Mouse (Mus musculus) bone marrow, adult 2 months (tissue): ENCODE results near the gene Eps8l2. TPM values are rescaled to one million over a fixed set of nuclear protein-coding genes. Genes with fewer than 3 reads are reported as not detected.

Experiments used
- H3K27ac ChIP-seq: fragments of 200-500 bp; 2 replicates; pipeline ENCODE4 v1.5.1; 2012; ENCODE audit warnings: low read depth, mild to moderate bottlenecking, control low read depth, inconsistent platforms, low read length; ENCODE audit not compliant: control insufficient read depth, poor library complexity, insufficient read depth
- H3K4me1 ChIP-seq: fragments of 200-500 bp; 2 replicates; pipeline ENCODE4 v1.6.1; 2011; ENCODE audit warnings: low read length; ENCODE audit not compliant: control insufficient read depth, insufficient read depth
- H3K4me3 ChIP-seq: fragments of 200-500 bp; replicated peaks from 2 replicates; pipeline ENCODE3; 2011; ENCODE audit warnings: mild to moderate bottlenecking, low read depth, low read length, control low read depth; ENCODE audit not compliant: control insufficient read depth
- CTCF ChIP-seq: fragments of 200-500 bp; IDR thresholded peaks from 2 replicates; pipeline ENCODE4 v1.5.1; 2011; ENCODE audit warnings: low read length, control low read depth; ENCODE audit not compliant: control insufficient read depth, insufficient read depth
- POLR2A ChIP-seq: fragments of 200-500 bp; IDR thresholded peaks from 2 replicates; pipeline ENCODE4 v1.6.1; 2011; ENCODE audit warnings: low read depth, mild to moderate bottlenecking, control low read depth, low read length, borderline replicate concordance; ENCODE audit not compliant: control insufficient read depth
- WGBS: fragments of 180-500 bp; shearing (Covaris S2); methylation state at CpG from one replicate; pipeline ENCODE4 v1.1.7; 2018; 5-methylcytosine and 5-hydroxymethylcytosine counted together
- polyA plus RNA-seq: library from polyadenylated mRNA; stranded (reverse); fragments of >200 nt; gene quantifications from 2 replicates; pipeline ENCODE4 v1.2.4, GENCODE M21; 2011; ENCODE audit warnings: low replicate concordance; ENCODE audit not compliant: missing spikeins, insufficient read depth, insufficient read length

Eps8l2 gene
- polyA plus RNA-seq, 1 experiment: 0.57 TPM

GRCm38 (mm10) chr7:141365049-141365445 lies 26.4 kb downstream of the Eps8l2 start:
- Histone ChIP-seq H3K4me1 (peaks cover 3% of the 10 kb centered on the region; the same call in 1 of the 2 replicates), H3K4me3 (no peak overlapping the region), H3K27ac (peak overlapping the region; percentile 49; the same call in 1 of the 2 replicates)
- 61% methylated on average over 3 of the region's 3 CpGs for WGBS
- TF ChIP-seq POLR2A: no peak
- TF ChIP-seq CTCF: no peak

- Histone ChIP-seq H3K27ac (no peak overlapping the region), H3K4me1 (peaks cover 3% of the 10 kb centered on the region; the same call in 1 of the 2 replicates), H3K4me3 (no peak overlapping the region)
- TF ChIP-seq POLR2A (no peak), CTCF (no peak)
- 77% methylated on average over 4 of the region's 4 CpGs for WGBS
Observed at GRCm38 (mm10) chr7:141367358-141367757, 28.7 kb downstream of the Eps8l2 start.

- Histone ChIP-seq H3K27ac (peak overlapping the region; percentile 26; the same call in 1 of the 2 replicates), H3K4me1 (peaks cover 2% of the 10 kb centered on the region; the same call in 1 of the 2 replicates), H3K4me3 (no peak overlapping the region)
- TF ChIP-seq POLR2A (no peak), CTCF (no peak)
- WGBS: 19% methylated on average over 5 of the region's 5 CpGs
Observed at GRCm38 (mm10) chr7:141369918-141370317, 31.2 kb downstream of the Eps8l2 start.

GRCm38 (mm10) chr7:141371942-141372595 lies 33.4 kb downstream of the Eps8l2 start:
- no peak for TF ChIP-seq CTCF
- no peak for TF ChIP-seq POLR2A
- 30% methylated on average over 6 of the region's 6 CpGs for WGBS
- H3K4me3 ChIP-seq: no peak overlapping the region
- no peaks in the 10 kb centered on the region; the same call in 1 of the 2 replicates for H3K4me1 ChIP-seq
- peak overlapping the region; percentile 48; the same call in 1 of the 2 replicates for H3K27ac ChIP-seq

- WGBS: 78% methylated on average over 6 of the region's 6 CpGs
- H3K4me1 ChIP-seq: no peaks in the 10 kb centered on the region; the same call in 1 of the 2 replicates
- H3K27ac ChIP-seq: no peak overlapping the region
- H3K4me3 ChIP-seq: no peak overlapping the region
- TF ChIP-seq CTCF: no peak
- TF ChIP-seq POLR2A: no peak
Observed at GRCm38 (mm10) chr7:141373611-141374010, 34.9 kb downstream of the Eps8l2 start.

- no peak overlapping the region for H3K4me3 ChIP-seq
- H3K4me1 ChIP-seq: no peaks in the 10 kb centered on the region; the same call in 1 of the 2 replicates
- TF ChIP-seq CTCF (no peak), POLR2A (no peak)
- H3K27ac ChIP-seq: no peak overlapping the region
Observed at GRCm38 (mm10) chr7:141374399-141374798, 35.7 kb downstream of the Eps8l2 start.

- peaks cover 3% of the 10 kb centered on the region; the same call in 1 of the 2 replicates for H3K4me1 ChIP-seq
- H3K4me3 ChIP-seq: no peak overlapping the region
- TF ChIP-seq CTCF (no peak), POLR2A (no peak)
- WGBS: 23% methylated on average over 4 of the region's 4 CpGs
- peak overlapping the region; percentile 78 for H3K27ac ChIP-seq
Observed at GRCm38 (mm10) chr7:141379584-141379983, 40.9 kb downstream of the Eps8l2 start.

- no peak for TF ChIP-seq POLR2A
- no peak for TF ChIP-seq CTCF
- Histone ChIP-seq H3K4me3 (no peak overlapping the region), H3K27ac (peak overlapping the region; percentile 2; the same call in 1 of the 2 replicates), H3K4me1 (peaks cover 3% of the 10 kb centered on the region; the same call in 1 of the 2 replicates)
- 48% methylated on average over 4 of the region's 4 CpGs for WGBS
Observed at GRCm38 (mm10) chr7:141381068-141381835, 42.6 kb downstream of the Eps8l2 start.
